Mouse (Mus musculus): Measurements from ENCODE around the gene Mical2. TPM values are rescaled to one million over a fixed set of nuclear protein-coding genes. Genes with fewer than 3 reads are reported as not detected.

The Mical2 gene
- polyA plus RNA-seq, 1 experiment: 173 TPM

- peaks cover 3% of the 10 kb centered on the region; the same call in 1 of the 2 replicates for H3K4me1 ChIP-seq (ENCODE audit: control insufficient read depth, insufficient read depth, low read length)
- H3K27ac ChIP-seq (ENCODE audit: insufficient read depth, low read length): no peak overlapping the region
- no peak overlapping the region for H3K4me3 ChIP-seq (replicated peaks; ENCODE audit: insufficient read depth, low read depth, low read length)
- TF ChIP-seq CTCF (IDR thresholded peaks at IDR 0.05; ENCODE audit: borderline replicate concordance, insufficient read depth, low read depth, low read length) (no peak), POLR2A (IDR thresholded peaks at IDR 0.05; ENCODE audit: borderline replicate concordance, insufficient read depth, low read length) (no peak)
- DNase-seq: no peak
- H3K27me3 ChIP-seq (ENCODE audit: control insufficient read depth, insufficient read depth, low read length): no peaks in the 10 kb centered on the region
- WGBS: 95% methylated on average over 4 of the region's 4 CpGs
Measured at GRCm38 (mm10) chr7:112423438-112423837, 197.8 kb downstream of the Mical2 start.

- Histone ChIP-seq H3K27me3 (ENCODE audit: control insufficient read depth, insufficient read depth, low read length) (no peaks in the 10 kb centered on the region), H3K4me3 (replicated peaks; ENCODE audit: insufficient read depth, low read depth, low read length) (no peak overlapping the region), H3K4me1 (ENCODE audit: control insufficient read depth, insufficient read depth, low read length) (peaks cover 3% of the 10 kb centered on the region; the same call in 1 of the 2 replicates), H3K27ac (ENCODE audit: insufficient read depth, low read length) (no peak overlapping the region)
- TF ChIP-seq POLR2A (IDR thresholded peaks at IDR 0.05; ENCODE audit: borderline replicate concordance, insufficient read depth, low read length): no peak
- no peak for TF ChIP-seq CTCF (IDR thresholded peaks at IDR 0.05; ENCODE audit: borderline replicate concordance, insufficient read depth, low read depth, low read length)
- WGBS: 83% methylated on average over 5 of the region's 5 CpGs
- DNase-seq: no peak
Measured at GRCm38 (mm10) chr7:112426811-112427210, 201.2 kb downstream of the Mical2 start.

- WGBS: 4% methylated on average over 49 of the region's 49 CpGs
- H3K27ac ChIP-seq (ENCODE audit: insufficient read depth, low read length): peak within 1 kb of the TSS; percentile 68
- H3K4me3 ChIP-seq (replicated peaks; ENCODE audit: insufficient read depth, low read depth, low read length): peak within 1 kb of the TSS; percentile 93
- DNase-seq: peak; percentile 72 to 84
- peaks cover 3% of the 10 kb centered on the region; the same call in 1 of the 2 replicates for H3K4me1 ChIP-seq (ENCODE audit: control insufficient read depth, insufficient read depth, low read length)
- no peak for TF ChIP-seq CTCF (IDR thresholded peaks at IDR 0.05; ENCODE audit: borderline replicate concordance, insufficient read depth, low read depth, low read length)
- TF ChIP-seq POLR2A (IDR thresholded peaks at IDR 0.05; ENCODE audit: borderline replicate concordance, insufficient read depth, low read length): 0 out of 2 replicates have a peak, but pooled peaks have one; percentile 28
- H3K27me3 ChIP-seq (ENCODE audit: control insufficient read depth, insufficient read depth, low read length): no peaks in the 10 kb centered on the region
Measured at GRCm38 (mm10) chr7:112427357-112428157, 201.9 kb downstream of the Mical2 start, which contains the start of gene Parva. Parva (plus strand) TSS chr7:112427505.

- H3K27ac ChIP-seq (ENCODE audit: insufficient read depth, low read length): peak overlapping the region; percentile 68
- no peak for TF ChIP-seq POLR2A (IDR thresholded peaks at IDR 0.05; ENCODE audit: borderline replicate concordance, insufficient read depth, low read length)
- no peak for TF ChIP-seq CTCF (IDR thresholded peaks at IDR 0.05; ENCODE audit: borderline replicate concordance, insufficient read depth, low read depth, low read length)
- 0% methylated on average over 22 of the region's 22 CpGs for WGBS
- peaks cover 3% of the 10 kb centered on the region; the same call in 1 of the 2 replicates for H3K4me1 ChIP-seq (ENCODE audit: control insufficient read depth, insufficient read depth, low read length)
- peak overlapping the region; percentile 93 for H3K4me3 ChIP-seq (replicated peaks; ENCODE audit: insufficient read depth, low read depth, low read length)
- H3K27me3 ChIP-seq (ENCODE audit: control insufficient read depth, insufficient read depth, low read length): no peaks in the 10 kb centered on the region
- peak in 1 of 2 experiments; percentile 82 for DNase-seq
Measured at GRCm38 (mm10) chr7:112428158-112428535, 202.5 kb downstream of the Mical2 start.

GRCm38 (mm10) chr7:112439846-112440245 is 214.2 kb downstream of the Mical2 start:
- no peaks in the 10 kb centered on the region for H3K27me3 ChIP-seq (ENCODE audit: control insufficient read depth, insufficient read depth, low read length)
- H3K4me3 ChIP-seq (replicated peaks; ENCODE audit: insufficient read depth, low read depth, low read length): no peak overlapping the region
- DNase-seq: peak in 1 of 2 experiments; percentile 38
- TF ChIP-seq POLR2A (IDR thresholded peaks at IDR 0.05; ENCODE audit: borderline replicate concordance, insufficient read depth, low read length) (no peak), CTCF (IDR thresholded peaks at IDR 0.05; ENCODE audit: borderline replicate concordance, insufficient read depth, low read depth, low read length) (no peak)
- H3K4me1 ChIP-seq (ENCODE audit: control insufficient read depth, insufficient read depth, low read length): peaks cover 15% of the 10 kb centered on the region
- no peak overlapping the region for H3K27ac ChIP-seq (ENCODE audit: insufficient read depth, low read length)
- WGBS: 33% methylated on average over 3 of the region's 3 CpGs

- whole genome bisulfite sequencing: 32% methylated on average over 12 of the region's 12 CpGs
- DNase-seq: peak; percentile 80 to 85
- H3K4me1 ChIP-seq (ENCODE audit: control insufficient read depth, insufficient read depth, low read length): peaks cover 18% of the 10 kb centered on the region
- TF ChIP-seq CTCF (IDR thresholded peaks at IDR 0.05; ENCODE audit: borderline replicate concordance, insufficient read depth, low read depth, low read length) (no peak), POLR2A (IDR thresholded peaks at IDR 0.05; ENCODE audit: borderline replicate concordance, insufficient read depth, low read length) (no peak)
- no peaks in the 10 kb centered on the region for H3K27me3 ChIP-seq (ENCODE audit: control insufficient read depth, insufficient read depth, low read length)
- H3K27ac ChIP-seq (ENCODE audit: insufficient read depth, low read length): no peak overlapping the region
- H3K4me3 ChIP-seq (replicated peaks; ENCODE audit: insufficient read depth, low read depth, low read length): no peak overlapping the region
Measured at GRCm38 (mm10) chr7:112444152-112444984, 218.7 kb downstream of the Mical2 start.

- Histone ChIP-seq H3K4me3 (replicated peaks; ENCODE audit: insufficient read depth, low read depth, low read length) (no peak overlapping the region), H3K4me1 (ENCODE audit: control insufficient read depth, insufficient read depth, low read length) (peaks cover 18% of the 10 kb centered on the region), H3K27me3 (ENCODE audit: control insufficient read depth, insufficient read depth, low read length) (no peaks in the 10 kb centered on the region), H3K27ac (ENCODE audit: insufficient read depth, low read length) (no peak overlapping the region)
- TF ChIP-seq CTCF (IDR thresholded peaks at IDR 0.05; ENCODE audit: borderline replicate concordance, insufficient read depth, low read depth, low read length) (no peak), POLR2A (IDR thresholded peaks at IDR 0.05; ENCODE audit: borderline replicate concordance, insufficient read depth, low read length) (no peak)
- DNase-seq: no peak
- 44% methylated on average over 9 of the region's 9 CpGs for WGBS
Measured at GRCm38 (mm10) chr7:112444985-112445367, 219.3 kb downstream of the Mical2 start.
